Mouse (Mus musculus) CH12.LX (cell line): ENCODE results near the gene Lrtm2. TPM values are rescaled to one million over a fixed set of nuclear protein-coding genes. Genes with fewer than 3 reads are reported as not detected.

ENCODE experiments used
- DNase-seq: peaks from one replicate; pipeline ENCODE4 v3.0.0-alpha.2; 2013; ENCODE audit errors: extremely low read depth
- H3K27ac ChIP-seq: 2 replicates; pipeline ENCODE4 v1.5.1; 2012; ENCODE audit warnings: low read depth, mild to moderate bottlenecking, control low read depth, moderate library complexity; ENCODE audit not compliant: insufficient read depth
- H3K27me3 ChIP-seq: replicated peaks from 2 replicates; pipeline ENCODE3; 2012; ENCODE audit warnings: inconsistent platforms
- H3K36me3 ChIP-seq, 2 experiments: replicated peaks in 1 of 2; 2 replicates each; pipeline versions ENCODE3 to v1.6.1; 2012; ENCODE audit warnings: inconsistent platforms in 1 of 2, low read length in 1 of 2, mild to moderate bottlenecking in 1 of 2, mixed read lengths in 1 of 2, moderate library complexity in 1 of 2; ENCODE audit not compliant: control insufficient read depth in 1 of 2, insufficient read depth in 1 of 2
- H3K4me1 ChIP-seq, 2 experiments: 2 replicates each; pipeline ENCODE4 v1.6.1; 2012; ENCODE audit warnings: inconsistent platforms in 1 of 2, moderate library complexity in 1 of 2; ENCODE audit not compliant: insufficient read depth in 2 of 2, control insufficient read depth in 1 of 2
- H3K4me2 ChIP-seq: 2 replicates; pipeline ENCODE4 v1.6.1; 2012; ENCODE audit warnings: low read depth, mild to moderate bottlenecking, control low read depth; ENCODE audit not compliant: poor library complexity, insufficient read depth, severe bottlenecking
- H3K4me3 ChIP-seq, 3 experiments: fragments of 150-350 bp in 1 of 3; sonication (generic) in 1 of 3; replicated peaks in 1 of 3; 2 replicates each; pipeline versions ENCODE3 to v1.5.1; 2011 to 2012; ENCODE audit warnings: low read depth in 2 of 3, low read length in 2 of 3, mild to moderate bottlenecking in 2 of 3, moderate library complexity in 2 of 3, control low read depth in 1 of 3, improper control_type of control experiment in 1 of 3, inconsistent platforms in 1 of 3, mixed read lengths in 1 of 3; ENCODE audit not compliant: poor library complexity in 1 of 3
- H3K79me2 ChIP-seq: replicated peaks from 2 replicates; pipeline ENCODE4 v1.6.1; 2012; ENCODE audit warnings: mild to moderate bottlenecking, moderate library complexity; ENCODE audit not compliant: control insufficient read depth, poor library complexity, insufficient read depth, severe bottlenecking; ENCODE audit errors: extremely low read depth
- H3K9ac ChIP-seq: 2 replicates; pipeline ENCODE4 v1.6.1; 2012; ENCODE audit warnings: low read depth, mild to moderate bottlenecking, control low read depth, moderate library complexity; ENCODE audit not compliant: insufficient read depth
- H3K9me3 ChIP-seq: replicated peaks from 2 replicates; pipeline ENCODE3; 2012; ENCODE audit warnings: low read length, inconsistent platforms, mixed read lengths
- CHD1 ChIP-seq: IDR thresholded peaks from 2 replicates; pipeline ENCODE4 v1.6.1; 2012; ENCODE audit warnings: low read depth, low read length, improper control_type of control experiment, inconsistent platforms
- CTCF ChIP-seq, 2 experiments: IDR thresholded peaks in 1 of 2; conservative IDR thresholded peaks in 1 of 2; 2 replicates each; pipeline ENCODE4 v1.5.1; 2011 to 2012; ENCODE audit warnings: low read depth in 2 of 2, low read length in 2 of 2, improper control_type of control experiment in 1 of 2, inconsistent platforms in 1 of 2, mild to moderate bottlenecking in 1 of 2, moderate library complexity in 1 of 2
- E2F4 ChIP-seq: IDR thresholded peaks from 2 replicates; pipeline ENCODE4 v1.6.1; 2011; ENCODE audit warnings: low read depth, low read length, improper control_type of control experiment; ENCODE audit not compliant: insufficient replicate concordance
- ELF1 ChIP-seq: IDR thresholded peaks from 2 replicates; pipeline ENCODE4 v1.6.1; 2014; ENCODE audit warnings: low read depth, mild to moderate bottlenecking, inconsistent platforms, low read length, improper control_type of control experiment
- ETS1 ChIP-seq: conservative IDR thresholded peaks from 2 replicates; pipeline ENCODE4 v1.6.1; 2012; ENCODE audit warnings: low read depth, mild to moderate bottlenecking, inconsistent platforms, low read length, improper control_type of control experiment, moderate library complexity
- GABPA ChIP-seq: IDR thresholded peaks from 2 replicates; pipeline ENCODE4 v1.6.1; 2012; ENCODE audit warnings: low read depth, low read length, improper control_type of control experiment, inconsistent platforms; ENCODE audit not compliant: insufficient replicate concordance
- IRF4 ChIP-seq: IDR thresholded peaks from 2 replicates; pipeline ENCODE4 v1.6.1; 2014; ENCODE audit warnings: low read depth, mild to moderate bottlenecking, inconsistent platforms, low read length, improper control_type of control experiment
- JUN ChIP-seq: IDR thresholded peaks from 2 replicates; pipeline ENCODE4 v1.6.1; 2011; ENCODE audit warnings: low read depth, mild to moderate bottlenecking, low read length, improper control_type of control experiment, moderate library complexity; ENCODE audit not compliant: insufficient read depth
- MAX ChIP-seq: IDR thresholded peaks from 2 replicates; pipeline ENCODE4 v1.6.1; 2011; ENCODE audit warnings: low read length, improper control_type of control experiment
- MEF2A ChIP-seq: IDR thresholded peaks from 2 replicates; pipeline ENCODE4 v1.6.1; 2014; ENCODE audit warnings: low read depth, mild to moderate bottlenecking, inconsistent platforms, low read length, improper control_type of control experiment, borderline replicate concordance
- MXI1 ChIP-seq: IDR thresholded peaks from 2 replicates; pipeline ENCODE4 v1.6.1; 2011; ENCODE audit warnings: mild to moderate bottlenecking, low read depth, low read length, improper control_type of control experiment
- NELFE ChIP-seq: IDR thresholded peaks from 2 replicates; pipeline ENCODE4 v1.6.1; 2011; ENCODE audit warnings: low read depth, low read length, improper control_type of control experiment
- NRF1 ChIP-seq: IDR thresholded peaks from 2 replicates; pipeline ENCODE4 v1.6.1; 2014; ENCODE audit warnings: low read depth, mild to moderate bottlenecking, inconsistent platforms, low read length, improper control_type of control experiment, moderate library complexity
- POLR2A ChIP-seq: IDR thresholded peaks from 2 replicates; pipeline ENCODE4 v1.6.1; 2011; ENCODE audit warnings: low read depth, mild to moderate bottlenecking, improper control_type of control experiment, low read length
- POLR2AphosphoS2 ChIP-seq: IDR thresholded peaks from 2 replicates; pipeline ENCODE4 v1.6.1; 2011; ENCODE audit warnings: low read depth, low read length, improper control_type of control experiment
- RAD21 ChIP-seq: IDR thresholded peaks from 2 replicates; pipeline ENCODE4 v1.6.1; 2011; ENCODE audit warnings: low read depth, mild to moderate bottlenecking, low read length, improper control_type of control experiment, moderate library complexity
- SIN3A ChIP-seq: IDR thresholded peaks from 2 replicates; pipeline ENCODE4 v1.6.1; 2012; ENCODE audit warnings: low read length, improper control_type of control experiment, inconsistent platforms
- SMC3 ChIP-seq: IDR thresholded peaks from 2 replicates; pipeline ENCODE4 v1.6.1; 2011; ENCODE audit warnings: low read depth, low read length, improper control_type of control experiment
- TBP ChIP-seq: conservative IDR thresholded peaks from 2 replicates; pipeline ENCODE4 v1.6.1; 2011; ENCODE audit warnings: low read depth, low read length, improper control_type of control experiment
- USF1 ChIP-seq: IDR thresholded peaks from 2 replicates; pipeline ENCODE4 v1.6.1; 2014; ENCODE audit warnings: low read depth, mild to moderate bottlenecking, inconsistent platforms, low read length, improper control_type of control experiment
- USF2 ChIP-seq: conservative IDR thresholded peaks from 2 replicates; pipeline ENCODE4 v1.6.1; 2011; ENCODE audit warnings: low read depth, low read length, improper control_type of control experiment
- ZNF384 ChIP-seq: IDR thresholded peaks from 2 replicates; pipeline ENCODE4 v1.6.1; 2012; ENCODE audit warnings: low read depth, low read length, improper control_type of control experiment, inconsistent platforms
- dilution Hi-C: fragments of 300-500 bp; cut with MboI; formaldehyde crosslinking; loops from 2 replicates; pipeline ENCODE4 v1.14.3; 2020; ENCODE audit warnings: low sequenced_read_pairs; ENCODE audit not compliant: extremely low pct_unique_long_range_greater_than_20kb, extremely low pct_ligation_motif_present
- in situ Hi-C: fragments of 300-500 bp; cut with MboI; formaldehyde crosslinking; loops from 3 replicates; pipeline ENCODE4 v1.14.3; 2019; ENCODE audit warnings: low sequenced_read_pairs, low pct_ligation_motif_present, low pct_unique_long_range_greater_than_20kb, mixed read lengths
- polyA plus RNA-seq: library from polyadenylated mRNA; unstranded; fragments of >175 nt; gene quantifications from 2 replicates; pipeline ENCODE4 v1.2.1, GENCODE M21; 2012; ENCODE audit warnings: low read depth; ENCODE audit not compliant: insufficient read length
- total RNA-seq, 2 experiments: library from RNA; depleted of rRNA; stranded (reverse); fragments of 300-350 nt in 1 of 2; fragments of >200 nt in 1 of 2; gene quantifications; 2 replicates each; pipeline ENCODE4 v1.2.3; 2012 to 2014

Gene Lrtm2
- total and polyA plus RNA-seq, 3 experiments = not detected

GRCm38 (mm10) chr6:119372237-119372636, 41.7 kb upstream of the Lrtm2 start:
- H3K4me1 ChIP-seq = peaks cover 3 to 35% of the 10 kb centered on the region in 2 experiments
- no peak for TF ChIP-seq MXI1
- dilution Hi-C loops = no loop called here
- H3K4me3 ChIP-seq = no peak overlapping the region
- no peak for DNase-seq
- no peak overlapping the region for H3K9ac ChIP-seq
- H3K9me3 ChIP-seq = no peaks in the 10 kb centered on the region
- H3K79me2 ChIP-seq = peaks cover 15% of the 10 kb centered on the region
- in situ Hi-C loops = no loop called here
- no peak overlapping the region for H3K27ac ChIP-seq
- H3K27me3 ChIP-seq = no peaks in the 10 kb centered on the region
- H3K4me2 ChIP-seq = no peak overlapping the region
- H3K36me3 ChIP-seq = peaks cover 9 to 29% of the 10 kb centered on the region in 2 experiments

- Histone ChIP-seq H3K9ac (no peak overlapping the region), H3K27me3 (no peaks in the 10 kb centered on the region), H3K79me2 (peaks cover 10% of the 10 kb centered on the region), H3K4me1 (peaks cover 3 to 35% of the 10 kb centered on the region in 2 experiments), H3K9me3 (no peaks in the 10 kb centered on the region), H3K4me3 (no peak overlapping the region), H3K27ac (no peak overlapping the region), H3K36me3 (peaks cover 12 to 31% of the 10 kb centered on the region in 2 experiments), H3K4me2 (no peak overlapping the region)
- DNase-seq = no peak
- dilution Hi-C loops = no loop called here
- in situ Hi-C loops = no loop called here
- TF ChIP-seq SMC3 (peak; percentile 14; the same call in 1 of the 2 replicates), NELFE (no peak), CTCF (conservative IDR thresholded peaks at IDR 0.05 in 1 of 2, IDR thresholded peaks at IDR 0.05 in 1 of 2; ENCODE audit: low read depth in 2 of 2, low read length in 2 of 2) (peak in 1 of 2 experiments; percentile 54; a peak in 2 of 4 replicates), SIN3A (no peak), RAD21 (peak; percentile 5), ELF1 (no peak), NRF1 (no peak), ETS1 (no peak), POLR2A (no peak), MAX (no peak), CHD1 (no peak), POLR2AphosphoS2 (no peak), USF2 (no peak), TBP (no peak), MEF2A (no peak), E2F4 (no peak), JUN (no peak), IRF4 (no peak), USF1 (no peak), ZNF384 (no peak), GABPA (no peak)
- TF ChIP-seq, all 38 proteins: peak for 3
These were observed 41.1 kb upstream of the Lrtm2 start for GRCm38 (mm10) chr6:119371624-119372023.
